Mouse (Mus musculus): Measurements from ENCODE around the gene Hoxc4.
A peak's percentile ranks its signal among the peaks of the same experiment; 100 is the strongest.

Hoxc4 gene

GRCm38 (mm10) chr15:103018636-103019035, at the start of gene Hoxc4:
Gene Hoxc4 (plus strand): TSS chr15:103018934.
- DNase-seq (ENCODE audit: low spot score in 2 of 2), result no peak

DNA sequence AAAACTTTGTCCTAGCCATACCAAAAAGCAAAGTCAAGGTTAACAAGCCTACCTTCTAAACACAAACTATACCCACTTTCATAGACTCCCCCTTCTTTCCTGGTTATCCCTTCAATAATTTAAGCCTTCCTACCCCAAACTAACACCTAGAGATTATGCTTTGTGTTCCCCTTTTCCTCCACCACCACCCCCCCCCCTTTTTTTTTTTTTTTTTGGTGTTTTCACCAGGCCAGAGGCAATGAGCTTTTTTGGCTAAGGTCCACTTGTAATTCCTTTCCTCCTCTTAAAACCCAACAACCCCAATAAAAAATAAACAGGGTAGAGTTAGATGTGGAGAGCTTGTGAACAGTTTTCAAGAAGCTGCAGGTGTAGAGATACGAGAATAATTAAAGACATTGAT, 49.4 kb upstream of the Hoxc4 start:
- DNase-seq (ENCODE audit: low spot score in 2 of 2), result no peak

DNA sequence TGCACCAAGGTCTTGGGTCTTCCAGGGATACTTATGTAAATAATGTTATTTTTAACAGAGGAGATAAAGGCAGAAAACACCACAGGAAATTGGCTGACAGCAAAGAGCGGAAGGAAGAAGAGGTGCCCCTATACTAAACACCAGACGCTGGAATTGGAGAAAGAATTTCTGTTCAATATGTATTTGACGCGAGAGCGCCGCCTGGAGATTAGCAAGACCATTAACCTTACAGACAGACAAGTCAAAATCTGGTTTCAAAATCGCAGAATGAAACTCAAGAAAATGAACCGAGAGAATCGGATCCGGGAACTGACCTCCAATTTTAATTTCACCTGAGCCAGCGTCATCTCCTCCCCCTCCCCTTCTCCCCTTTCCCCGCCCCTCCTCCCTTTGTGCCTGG, 48.0 kb upstream of the Hoxc4 start:
- no peak for DNase-seq (ENCODE audit: low spot score in 2 of 2)

DNA sequence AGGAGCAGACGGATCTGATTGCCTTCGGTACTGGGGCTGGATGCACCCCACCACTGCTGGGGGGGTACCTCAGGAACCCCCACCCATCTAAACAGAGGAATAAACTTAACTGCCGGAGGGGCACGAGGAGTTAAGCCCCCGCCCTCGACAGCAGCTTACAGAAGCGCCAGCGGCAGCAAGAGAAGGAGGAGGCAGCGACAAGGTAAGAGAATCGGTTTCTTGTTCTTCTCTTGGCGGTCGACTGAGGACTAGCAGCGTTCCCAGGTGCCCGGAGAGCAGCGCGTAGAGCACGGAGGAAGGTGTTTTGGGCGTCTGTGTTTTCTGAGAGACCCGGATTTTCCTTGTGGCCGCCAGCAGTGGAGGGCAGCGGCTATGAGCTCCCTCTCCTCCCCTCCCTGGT, 46.5 kb upstream of the Hoxc4 start:
- no peak for DNase-seq (ENCODE audit: low spot score in 2 of 2)

DNA sequence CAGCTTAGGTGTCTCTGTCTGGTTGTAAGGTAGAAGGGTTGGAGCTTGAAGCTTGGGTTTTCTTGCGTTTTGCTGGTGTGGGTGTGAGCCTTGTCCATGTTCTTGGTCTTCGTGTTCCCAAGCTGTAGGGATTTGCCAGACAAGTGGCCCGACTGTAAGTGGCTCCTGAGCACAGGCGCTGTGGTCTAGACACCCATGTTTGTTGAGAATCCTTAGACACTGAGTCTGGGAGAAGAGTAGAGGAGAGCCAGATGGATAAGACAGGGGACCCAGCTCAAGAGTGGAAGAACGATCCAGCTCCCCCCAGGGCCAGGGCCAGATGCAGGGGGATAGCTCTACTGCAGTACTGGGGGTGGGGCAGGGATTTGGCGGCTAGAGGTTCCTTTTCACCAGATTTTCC, 46.0 kb upstream of the Hoxc4 start:
- no peak for DNase-seq (ENCODE audit: low spot score in 2 of 2)

- no peak for DNase-seq (ENCODE audit: low spot score in 2 of 2)
Measured at GRCm38 (mm10) chr15:102975034-102975433, 43.7 kb upstream of the Hoxc4 start.

GRCm38 (mm10) chr15:102975688-102976111, 43.0 kb upstream of the Hoxc4 start:
- DNase-seq (ENCODE audit: low spot score in 2 of 2), result no peak

- no peak for DNase-seq (ENCODE audit: low spot score in 2 of 2)
Measured at GRCm38 (mm10) chr15:102976171-102976570, 42.6 kb upstream of the Hoxc4 start, which contains the start of gene Hoxc9. Gene Hoxc9 (plus strand): TSS chr15:102976439.

GRCm38 (mm10) chr15:102976631-102977422, 41.9 kb upstream of the Hoxc4 start:
- DNase-seq (ENCODE audit: low spot score in 2 of 2), result no peak

GRCm38 (mm10) chr15:102977423-102977974, 41.2 kb upstream of the Hoxc4 start:
- DNase-seq (ENCODE audit: low spot score in 2 of 2), result no peak

DNA sequence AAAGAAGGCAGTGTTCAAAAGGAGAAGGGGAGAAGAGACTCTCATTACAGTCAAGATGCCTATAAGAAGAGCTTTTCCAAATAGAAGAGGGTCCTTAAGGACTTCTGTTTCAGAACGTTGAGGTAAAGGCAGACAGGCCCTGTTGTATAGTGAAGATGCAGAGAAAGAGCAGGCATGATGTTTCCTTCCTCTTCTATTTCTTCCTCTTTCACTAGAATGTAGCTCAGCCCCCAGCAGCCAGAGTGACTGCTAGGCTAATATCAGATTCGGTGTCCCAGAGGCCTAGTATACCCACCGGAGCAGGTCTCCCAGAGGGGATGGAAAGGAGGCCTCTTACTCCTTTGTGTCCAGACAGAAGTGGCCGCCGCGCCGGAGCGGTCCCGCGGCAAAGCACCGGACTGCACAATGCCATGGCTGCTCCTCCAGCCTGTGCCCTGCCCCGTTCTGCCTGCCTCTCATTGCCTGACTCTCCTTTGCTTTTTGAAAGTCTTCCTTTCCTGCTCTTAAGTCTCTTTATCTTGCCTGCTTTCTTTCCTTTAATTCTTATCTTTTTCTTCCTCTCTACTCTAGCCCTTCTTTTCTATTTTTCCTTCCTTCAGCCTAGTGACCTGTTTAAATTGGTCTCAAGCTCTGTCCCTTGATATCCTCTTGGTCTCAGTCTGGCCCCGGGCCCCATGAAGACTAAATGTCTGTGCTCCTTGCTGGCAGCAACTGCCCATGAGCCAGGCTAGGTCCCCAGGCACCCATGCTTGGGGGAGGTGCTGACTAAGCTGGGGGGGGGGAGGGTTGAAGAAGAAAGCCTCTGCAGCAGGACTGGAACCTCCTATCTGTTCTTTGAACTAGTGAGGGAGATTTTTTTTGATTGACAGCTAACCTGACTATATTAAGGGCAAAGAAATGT, 39.9 kb upstream of the Hoxc4 start:
- no peak for DNase-seq (ENCODE audit: low spot score in 2 of 2)

DNA sequence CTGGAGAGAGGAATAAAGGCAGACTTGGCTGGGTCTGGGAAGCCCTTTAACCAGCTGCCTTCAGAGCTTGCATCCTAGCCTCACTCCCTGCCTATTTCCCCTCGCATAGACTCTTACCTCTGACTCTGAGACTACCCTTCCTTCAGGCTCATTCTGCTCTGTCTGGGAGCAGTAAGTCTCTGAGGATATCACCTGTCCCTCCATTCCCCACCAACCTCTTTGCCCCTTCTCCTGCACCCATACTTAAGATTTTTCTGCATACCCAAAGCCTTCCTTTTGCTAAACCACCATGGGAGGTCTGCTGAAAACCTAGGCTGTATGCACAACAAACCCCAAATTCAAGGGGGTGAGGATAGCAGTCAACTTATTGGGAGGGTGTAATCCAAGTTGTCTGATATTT, 38.8 kb upstream of the Hoxc4 start:
- DNase-seq (ENCODE audit: low spot score in 2 of 2), result no peak

DNA sequence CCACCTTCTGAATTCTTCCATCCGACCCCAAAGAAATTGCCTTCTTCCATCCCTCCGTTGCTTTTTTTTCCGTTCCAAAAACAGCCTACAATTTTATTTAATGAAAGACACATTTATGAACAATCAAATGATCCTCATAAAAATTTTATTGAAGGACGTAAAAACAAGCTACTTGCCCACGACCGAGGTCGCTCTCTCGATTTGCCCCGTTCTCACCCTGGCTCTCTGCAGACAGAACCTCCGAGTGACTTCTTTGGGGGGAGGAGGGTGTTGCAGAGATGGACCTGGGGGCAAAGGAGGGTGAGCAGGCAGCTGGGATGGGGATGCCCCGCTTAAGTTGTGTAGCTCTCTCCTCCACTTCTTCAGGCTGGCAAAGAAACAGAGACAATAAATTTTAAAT, 38.4 kb upstream of the Hoxc4 start:
- DNase-seq (ENCODE audit: low spot score in 2 of 2), result no peak

DNA sequence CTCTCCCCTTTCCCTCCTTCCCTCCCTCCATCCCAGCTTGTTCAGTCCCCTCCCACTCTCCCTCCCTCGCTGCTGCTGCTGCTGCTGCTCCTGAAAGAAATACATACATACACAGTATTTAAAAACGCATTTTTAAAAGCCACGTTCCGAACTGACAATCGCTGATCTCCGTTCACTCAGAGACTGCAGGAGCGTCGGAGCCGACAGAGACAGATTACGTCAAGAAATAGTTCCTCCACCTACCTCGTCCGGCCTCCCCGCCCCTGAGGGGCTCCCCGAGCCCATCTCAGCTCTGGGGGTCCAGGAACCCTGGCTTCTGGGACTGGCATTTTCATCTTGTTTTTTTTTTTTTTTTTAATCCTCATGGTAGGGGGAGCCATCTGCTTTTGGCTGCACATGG, 37.8 kb upstream of the Hoxc4 start:
- DNase-seq (ENCODE audit: low spot score in 2 of 2), result no peak

DNA sequence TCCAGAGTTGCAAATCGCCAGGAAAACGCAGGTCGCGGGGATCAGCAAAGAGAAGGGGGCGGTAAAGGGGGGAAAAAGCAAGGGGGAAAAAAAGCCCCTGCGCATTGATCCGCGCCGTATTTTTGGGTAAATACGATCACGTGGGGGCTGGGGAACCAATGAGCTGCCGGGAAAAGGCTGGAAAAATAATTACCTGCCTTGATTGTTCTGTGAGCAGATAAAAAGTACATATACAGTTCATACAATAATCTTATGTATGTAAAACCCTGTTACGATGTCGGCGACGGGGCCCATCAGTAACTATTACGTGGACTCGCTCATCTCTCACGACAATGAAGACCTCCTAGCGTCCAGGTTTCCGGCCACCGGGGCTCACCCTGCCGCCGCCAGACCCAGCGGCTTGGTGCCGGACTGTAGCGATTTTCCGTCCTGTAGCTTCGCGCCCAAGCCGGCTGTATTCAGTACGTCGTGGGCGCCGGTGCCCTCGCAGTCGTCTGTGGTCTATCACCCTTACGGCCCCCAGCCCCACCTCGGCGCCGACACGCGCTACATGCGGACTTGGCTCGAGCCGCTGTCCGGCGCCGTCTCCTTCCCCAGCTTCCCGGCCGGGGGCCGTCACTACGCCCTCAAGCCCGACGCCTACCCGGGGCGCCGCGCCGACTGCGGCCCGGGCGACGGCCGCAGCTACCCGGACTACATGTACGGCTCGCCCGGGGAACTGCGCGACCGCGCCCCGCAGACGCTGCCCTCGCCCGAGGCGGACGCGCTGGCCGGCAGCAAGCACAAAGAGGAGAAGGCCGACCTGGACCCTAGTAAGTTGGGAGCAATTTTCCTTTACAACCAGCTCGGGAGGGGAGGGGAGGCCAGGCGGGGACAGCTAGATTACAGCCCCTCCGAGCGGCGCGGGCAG, 37.1 kb upstream of the Hoxc4 start:
- no peak for DNase-seq (ENCODE audit: low spot score in 2 of 2)

DNA sequence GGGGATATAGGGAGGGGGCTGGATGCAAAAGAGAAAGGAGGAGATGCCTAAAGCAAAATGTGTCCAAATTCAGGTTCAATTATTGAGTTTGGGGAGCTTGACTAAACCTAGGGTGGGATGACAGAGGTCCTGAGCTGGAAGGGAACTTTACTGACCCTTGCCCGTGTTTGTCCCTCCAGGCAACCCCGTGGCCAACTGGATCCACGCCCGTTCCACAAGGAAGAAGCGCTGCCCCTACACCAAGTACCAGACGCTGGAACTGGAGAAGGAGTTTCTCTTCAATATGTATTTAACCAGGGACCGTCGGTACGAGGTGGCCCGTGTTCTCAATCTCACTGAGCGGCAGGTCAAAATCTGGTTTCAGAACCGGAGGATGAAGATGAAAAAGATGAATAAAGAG, 35.0 kb upstream of the Hoxc4 start:
- no peak for DNase-seq (ENCODE audit: low spot score in 2 of 2)

GRCm38 (mm10) chr15:102984521-102984920, 34.2 kb upstream of the Hoxc4 start:
- DNase-seq (ENCODE audit: low spot score in 2 of 2), result no peak

- DNase-seq (ENCODE audit: low spot score in 2 of 2), result no peak
Measured at GRCm38 (mm10) chr15:102984925-102985324, 33.8 kb upstream of the Hoxc4 start.

- peak; percentile 83 to 85 for DNase-seq (ENCODE audit: low spot score in 2 of 2)
Measured at GRCm38 (mm10) chr15:102987124-102987833, 31.5 kb upstream of the Hoxc4 start.

- DNase-seq (ENCODE audit: low spot score in 2 of 2), result no peak
Measured at GRCm38 (mm10) chr15:102988078-102988477, 30.7 kb upstream of the Hoxc4 start.

All from frontal cortex, postnatal 25 days (tissue).